Comparison of ENCODE assay signal across 13 mouse cellular contexts in genomic region chr17:44030776-44031587, GRCm38 (mm10). TPM values are rescaled to one million over a fixed set of nuclear protein-coding genes. Genes with fewer than 3 reads are reported as not detected.
DNase-seq lines count a peak whose midpoint lies in the region; ATAC-seq and TF ChIP-seq lines count a peak whose summit lies in the region.
"Had no signal": no experiment of that assay in that cellular context is flagged by ENCODE, and none has a peak within 500 bp of the region (broad histone marks: within the 10 kb centered on the region; RNA-seq: fewer than 3 reads in every experiment).

No protein-coding gene starts in this region.

- no peaks in the 10 kb centered on the region for H3K9me3 ChIP-seq in forebrain, embryonic 13.5 days (replicated peaks)
- H3K9me3 ChIP-seq in forebrain, embryonic 10.5 days: no peaks in the 10 kb centered on the region
- H3K9me3 ChIP-seq in lung, postnatal 0 days (ENCODE audit: low read length): no peaks in the 10 kb centered on the region
- H3K9me3 ChIP-seq in intestine, embryonic 16.5 days (ENCODE audit: control insufficient read depth, low read length): no peaks in the 10 kb centered on the region
- H3K9me3 ChIP-seq: limb, embryonic 13.5 days; stomach, embryonic 15.5 days had no signal

- H3K4me3 ChIP-seq in forebrain, embryonic 13.5 days: no peak overlapping the region
- no peak overlapping the region for H3K4me3 ChIP-seq in forebrain, embryonic 10.5 days
- H3K4me3 ChIP-seq in lung, postnatal 0 days (ENCODE audit: low read depth, low read length): no peak overlapping the region
- H3K4me3 ChIP-seq in intestine, embryonic 16.5 days (ENCODE audit: low read length): no peak overlapping the region
- H3K4me3 ChIP-seq: limb, embryonic 13.5 days; stomach, embryonic 15.5 days had no signal

- no peaks in the 10 kb centered on the region for H3K27me3 ChIP-seq in forebrain, embryonic 13.5 days
- no peaks in the 10 kb centered on the region for H3K27me3 ChIP-seq in forebrain, embryonic 10.5 days (ENCODE audit: poor library complexity, severe bottlenecking)
- H3K27me3 ChIP-seq in lung, postnatal 0 days (replicated peaks; ENCODE audit: insufficient read depth, low read length): no peaks in the 10 kb centered on the region
- H3K27me3 ChIP-seq in intestine, embryonic 16.5 days (replicated peaks; ENCODE audit: control insufficient read depth, insufficient read depth, low read length): no peaks in the 10 kb centered on the region
- H3K27me3 ChIP-seq: limb, embryonic 13.5 days; stomach, embryonic 15.5 days had no signal

- WGBS in forebrain, embryonic 13.5 days: 18% methylated on average over 3 of the region's 3 CpGs
- 39% methylated on average over 3 of the region's 3 CpGs for WGBS in forebrain, embryonic 10.5 days
- WGBS in lung, postnatal 0 days: 64% methylated on average over 3 of the region's 3 CpGs
- 70% methylated on average over 3 of the region's 3 CpGs for WGBS in intestine, embryonic 16.5 days

- no peaks in the 10 kb centered on the region for H3K36me3 ChIP-seq in forebrain, embryonic 13.5 days (ENCODE audit: poor library complexity, severe bottlenecking)
- H3K36me3 ChIP-seq in forebrain, embryonic 10.5 days (replicated peaks): no peaks in the 10 kb centered on the region
- H3K36me3 ChIP-seq in lung, postnatal 0 days (ENCODE audit: insufficient read depth, low read length): no peaks in the 10 kb centered on the region
- no peaks in the 10 kb centered on the region for H3K36me3 ChIP-seq in intestine, embryonic 16.5 days (ENCODE audit: control insufficient read depth, insufficient read depth, low read length)
- H3K36me3 ChIP-seq: G1E; limb, embryonic 13.5 days; stomach, embryonic 15.5 days had no signal

- peaks cover 20% of the 10 kb centered on the region for H3K4me1 ChIP-seq in forebrain, embryonic 13.5 days
- H3K4me1 ChIP-seq in forebrain, embryonic 10.5 days: peaks cover 20% of the 10 kb centered on the region
- no peaks in the 10 kb centered on the region for H3K4me1 ChIP-seq in lung, postnatal 0 days (ENCODE audit: insufficient read depth, low read depth, low read length)
- no peaks in the 10 kb centered on the region for H3K4me1 ChIP-seq in intestine, embryonic 16.5 days (ENCODE audit: control insufficient read depth, insufficient read depth, low read length)

- no peak for TF ChIP-seq CTCF in lung, postnatal 0 days (IDR thresholded peaks at IDR 0.05)

- DNase-seq in forebrain, embryonic 10.5 days (ENCODE audit: extremely low spot score, low spot score): no peak
- peak; percentile 22 for DNase-seq in lung, postnatal 0 days (ENCODE audit: low spot score)
- DNase-seq in lung, postnatal 25 days (ENCODE audit: low spot score): no peak
- DNase-seq in frontal cortex, postnatal 36 days (ENCODE audit: low spot score in 2 of 2): peak; percentile 12 to 48
- peak; percentile 21 to 53 for DNase-seq in left cerebral cortex, postnatal 14 days (ENCODE audit: low spot score in 2 of 2)
- no peak for DNase-seq in adipocyte (ENCODE audit: low spot score)
- DNase-seq: embryo, embryonic 11 days had no signal

- H3K27ac ChIP-seq in forebrain, embryonic 13.5 days: peak overlapping the region; percentile 51; the same call in 1 of the 2 replicates
- H3K27ac ChIP-seq in forebrain, embryonic 10.5 days: no peak overlapping the region
- no peak overlapping the region for H3K27ac ChIP-seq in lung, postnatal 0 days (ENCODE audit: low read length)
- H3K27ac ChIP-seq in intestine, embryonic 16.5 days (ENCODE audit: low read length): no peak overlapping the region
- H3K27ac ChIP-seq: limb, embryonic 13.5 days; stomach, embryonic 15.5 days had no signal

- no peak; the same call in 1 of the 2 replicates for ATAC-seq in forebrain, embryonic 13.5 days
- ATAC-seq in lung, postnatal 0 days: peak; percentile 23
- ATAC-seq in intestine, embryonic 16.5 days: no peak
- ATAC-seq: hindbrain, embryonic 16.5 days had no signal

- intact Hi-C loops in left cerebral cortex, postnatal 14 days (cut with DNase I): loop anchor here (10.0 kb wide), 1 partner anchor 326 kb away; no protein-coding TSS in a partner anchor

- no peak overlapping the region for H3K4me2 ChIP-seq in forebrain, embryonic 13.5 days
- H3K4me2 ChIP-seq in lung, postnatal 0 days (replicated peaks; ENCODE audit: low read depth, low read length): no peak overlapping the region
- no peak overlapping the region for H3K4me2 ChIP-seq in intestine, embryonic 16.5 days (ENCODE audit: low read depth, low read length)
- H3K4me2 ChIP-seq: limb, embryonic 13.5 days; stomach, embryonic 15.5 days had no signal

- H3K9ac ChIP-seq in forebrain, embryonic 13.5 days: no peak overlapping the region
- no peak overlapping the region for H3K9ac ChIP-seq in lung, postnatal 0 days (replicated peaks; ENCODE audit: low read depth)
- no peak overlapping the region for H3K9ac ChIP-seq in intestine, embryonic 16.5 days (ENCODE audit: low read depth, low read length)
- H3K9ac ChIP-seq: limb, embryonic 13.5 days; stomach, embryonic 15.5 days had no signal

- peak; percentile 79 for TF ChIP-seq EP300 in lung, postnatal 0 days (IDR thresholded peaks at IDR 0.05)

RNA-seq across cellular contexts. Expression of gene Enpp5, which starts 47.6 kb away (rescaled TPM):
- 35.2 and 42.1 TPM in 2 replicates for polyA plus RNA-seq in forebrain, embryonic 13.5 days (2015; fragmentation: Nextera tagmentation; extraction: Ambion mirVana)
- polyA plus RNA-seq in forebrain, embryonic 10.5 days (2016; fragmentation: Nextera tagmentation; extraction: Ambion mirVana): 6.9 and 7.0 TPM in 2 replicates
- 15.3 and 19.4 TPM in 2 replicates for polyA plus RNA-seq in lung, postnatal 0 days (2015; fragmentation: Nextera tagmentation; extraction: Ambion mirVana)
- 100 to 1,000 TPM; 147 to 151 TPM for total RNA-seq in left cerebral cortex, postnatal 14 days (2021)
- polyA plus RNA-seq in intestine, embryonic 16.5 days (2015; fragmentation: Nextera tagmentation; extraction: Ambion mirVana): 52.4 and 60.0 TPM in 2 replicates
- polyA plus RNA-seq: G1E had no signal

Comparison
In these comparisons a context has a peak if more than half of its experiments do, and no peak if none do; other contexts are left out.
1. DNase-seq: peak in lung, postnatal 0 days (single experiment), frontal cortex, postnatal 36 days (2 of 2) and left cerebral cortex, postnatal 14 days (2 of 2); none in forebrain, embryonic 10.5 days (single experiment), lung, postnatal 25 days (single experiment) and adipocyte (single experiment).